Mouse (Mus musculus) cortical plate, adult 2 months (tissue): ENCODE measurements around the gene Sirt3. TPM values are rescaled to one million over a fixed set of nuclear protein-coding genes. Genes with fewer than 3 reads are reported as not detected.
A peak's percentile ranks its signal among the peaks of the same experiment; 100 is the strongest.

ENCODE experiments used
- H3K27ac ChIP-seq: fragments of 200-500 bp; 2 replicates; pipeline ENCODE4 v1.5.1; 2012; ENCODE audit warnings: low read length, control low read depth, inconsistent platforms; ENCODE audit not compliant: insufficient read depth
- H3K4me1 ChIP-seq: fragments of 200-500 bp; 2 replicates; pipeline ENCODE4 v1.6.1; 2011; ENCODE audit warnings: low read length; ENCODE audit not compliant: control insufficient read depth, insufficient read depth
- H3K4me3 ChIP-seq: fragments of 200-500 bp; 2 replicates; pipeline ENCODE4 v1.5.1; 2011; ENCODE audit warnings: mild to moderate bottlenecking, low read length, control low read depth; ENCODE audit not compliant: insufficient read depth
- CTCF ChIP-seq: fragments of 200-500 bp; IDR thresholded peaks from 2 replicates; pipeline ENCODE4 v1.5.1; 2011; ENCODE audit warnings: mild to moderate bottlenecking, control low read depth, low read length; ENCODE audit not compliant: insufficient read depth; ENCODE audit errors: extremely low read depth
- POLR2A ChIP-seq: fragments of 200-500 bp; IDR thresholded peaks from 2 replicates; pipeline ENCODE4 v1.6.1; 2011; ENCODE audit warnings: mild to moderate bottlenecking, low read length, control low read depth; ENCODE audit not compliant: insufficient read depth; ENCODE audit errors: extremely low read depth
- polyA plus RNA-seq: library from polyadenylated mRNA; depleted of rRNA; stranded (reverse); fragments of >200 nt; gene quantifications from 2 replicates; pipeline ENCODE4 v1.2.3, GENCODE M21; 2012; rRNA removed

The Sirt3 gene
- polyA plus RNA-seq, 1 experiment: 158 TPM

- H3K27ac ChIP-seq: no peak overlapping the region
- H3K4me3 ChIP-seq: no peak overlapping the region
- H3K4me1 ChIP-seq: peaks cover 5% of the 10 kb centered on the region
- TF ChIP-seq CTCF (no peak), POLR2A (no peak)
These were observed 59.4 kb downstream of the Sirt3 start for GRCm38 (mm10) chr7:140822731-140823130.

GRCm38 (mm10) chr7:140821653-140822329 is 60.3 kb downstream of the Sirt3 start, which contains the start of gene Zfp941:
Zfp941 (minus strand) TSS chr7:140822178.
- Histone ChIP-seq H3K4me3 (peak within 1 kb of the TSS; percentile 61), H3K27ac (peak within 1 kb of the TSS; percentile 57), H3K4me1 (peaks cover 3% of the 10 kb centered on the region)
- TF ChIP-seq CTCF: no peak
- peak; percentile 85 for TF ChIP-seq POLR2A

- Histone ChIP-seq H3K4me1 (peaks cover 3% of the 10 kb centered on the region), H3K27ac (peak overlapping the region; percentile 57; the same call in 1 of the 2 replicates), H3K4me3 (peak overlapping the region; percentile 61)
- TF ChIP-seq POLR2A: no peak
- TF ChIP-seq CTCF: no peak
These were observed 60.8 kb downstream of the Sirt3 start for GRCm38 (mm10) chr7:140821305-140821652.

DNA sequence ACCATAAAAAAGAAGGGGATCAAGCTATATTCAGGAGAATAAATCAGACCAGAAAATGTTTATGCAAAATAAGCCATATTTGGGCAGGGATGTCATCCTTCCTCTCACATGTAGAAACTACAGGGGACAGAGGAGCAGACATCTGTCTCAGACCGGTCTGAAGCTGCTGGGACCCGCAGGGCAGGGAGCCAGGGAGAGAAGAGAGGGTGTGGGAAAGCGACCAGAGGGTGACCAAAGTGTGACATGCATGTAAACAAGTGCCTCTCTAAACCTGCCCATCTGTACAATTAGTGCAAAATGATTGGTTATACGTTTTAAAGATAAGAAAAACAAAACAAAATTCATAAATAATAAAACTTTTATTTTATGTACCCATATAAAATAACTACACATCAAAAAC is 61.9 kb downstream of the Sirt3 start:
- TF ChIP-seq CTCF (no peak), POLR2A (no peak)
- H3K4me3 ChIP-seq: no peak overlapping the region
- peaks cover 3% of the 10 kb centered on the region for H3K4me1 ChIP-seq

More for the DNA sequence above, 61.9 kb downstream of the Sirt3 start:
- H3K27ac ChIP-seq: no peak overlapping the region

Other genes starting within 250 kb of the Sirt3 start
- not detected in 2 replicates for gene Olfr53, start 235.9 kb downstream of the Sirt3 start, polyA plus RNA-seq
- gene Olfr539, start 222.4 kb downstream of the Sirt3 start, polyA plus RNA-seq: 0.04 and 0.11 TPM in 2 replicates
- gene Olfr45, start 200.4 kb downstream of the Sirt3 start, polyA plus RNA-seq: not detected in 2 replicates
- not detected in 2 replicates for gene Olfr541, start 185.0 kb downstream of the Sirt3 start, polyA plus RNA-seq
- gene Cyp2e1, start 118.6 kb downstream of the Sirt3 start, polyA plus RNA-seq: 0.15 and 0.23 TPM in 2 replicates
- gene Syce1, start 94.5 kb downstream of the Sirt3 start, polyA plus RNA-seq: 0.74 and 1.0 TPM in 2 replicates
- gene Zfp941, start 60.1 kb downstream of the Sirt3 start, polyA plus RNA-seq: 17.5 and 21.4 TPM in 2 replicates
- 3.4 and 4.1 TPM in 2 replicates for gene Urah, start 47.3 kb downstream of the Sirt3 start, polyA plus RNA-seq
- gene Scgb1c1, start 36.8 kb downstream of the Sirt3 start, polyA plus RNA-seq: not detected in 2 replicates
- 0.32 and 0.46 TPM in 2 replicates for gene Odf3, start 34.5 kb downstream of the Sirt3 start, polyA plus RNA-seq
- gene Gm45785, start 26.0 kb downstream of the Sirt3 start, polyA plus RNA-seq: 0.19 and 0.46 TPM in 2 replicates
- 79.5 and 89.3 TPM in 2 replicates for gene Ric8a, start 25.4 kb downstream of the Sirt3 start, polyA plus RNA-seq
- gene Bet1l, start 24.7 kb downstream of the Sirt3 start, polyA plus RNA-seq: 34.3 and 38.3 TPM in 2 replicates
- 96.6 and 103 TPM in 2 replicates for gene Psmd13, start 341 bp downstream of the Sirt3 start, polyA plus RNA-seq
- gene Cox8b, start 18.1 kb upstream of the Sirt3 start, polyA plus RNA-seq: 1.2 and 1.3 TPM in 2 replicates
- 0.44 and 0.54 TPM in 2 replicates for gene Nlrp6, start 38.6 kb upstream of the Sirt3 start, polyA plus RNA-seq
- 8.0 and 8.5 TPM in 2 replicates for gene Pgghg, start 59.1 kb upstream of the Sirt3 start, polyA plus RNA-seq
- 0.15 TPM in 1 of 2 replicates, not detected in the other for gene Ifitm5, start 68.0 kb upstream of the Sirt3 start, polyA plus RNA-seq
- not detected in 2 replicates for gene Gm45717, start 73.6 kb upstream of the Sirt3 start, polyA plus RNA-seq
- 47.7 and 48.0 TPM in 2 replicates for gene Ifitm2, start 73.7 kb upstream of the Sirt3 start, polyA plus RNA-seq
- gene Ifitm1, start 84.9 kb upstream of the Sirt3 start, polyA plus RNA-seq: 22.0 and 28.5 TPM in 2 replicates
- gene Ifitm3, start 128.5 kb upstream of the Sirt3 start, polyA plus RNA-seq: 50.4 and 59.6 TPM in 2 replicates
- gene Ifitm6, start 135.6 kb upstream of the Sirt3 start, polyA plus RNA-seq: 0.74 and 1.3 TPM in 2 replicates
- gene Gm17387, start 146.8 kb upstream of the Sirt3 start, polyA plus RNA-seq: not detected in 2 replicates
- 109 and 125 TPM in 2 replicates for gene B4galnt4, start 178.8 kb upstream of the Sirt3 start, polyA plus RNA-seq
- 0.06 and 0.15 TPM in 2 replicates for gene Pkp3, start 195.9 kb upstream of the Sirt3 start, polyA plus RNA-seq
- gene Sigirr, start 218.3 kb upstream of the Sirt3 start, polyA plus RNA-seq: 4.0 and 4.3 TPM in 2 replicates
- 0.08 TPM in 1 of 2 replicates, not detected in the other for gene Ano9, start 235.5 kb upstream of the Sirt3 start, polyA plus RNA-seq
- 57.6 and 58.9 TPM in 2 replicates for gene Ptdss2, start 240.1 kb upstream of the Sirt3 start, polyA plus RNA-seq